Mouse (Mus musculus) MEL (cell line): ENCODE results near the gene Triobp. TPM values are rescaled to one million over a fixed set of nuclear protein-coding genes. Genes with fewer than 3 reads are reported as not detected.
A peak's percentile ranks its signal among the peaks of the same experiment; 100 is the strongest.

Source experiments
- DNase-seq: peaks from one replicate; pipeline ENCODE4 v3.0.0; 2011; ENCODE audit warnings: low read depth, low spot score
- H3K27ac ChIP-seq: 2 replicates; pipeline ENCODE4 v1.5.1; 2012; ENCODE audit warnings: low read depth, mild to moderate bottlenecking, control low read depth, low read length, moderate library complexity; ENCODE audit not compliant: control insufficient read depth
- H3K27me3 ChIP-seq, 2 experiments: fragments of 150-350 bp in 1 of 2; sonication (generic) in 1 of 2; 2 replicates each; pipeline ENCODE4 v1.6.1; 2012; ENCODE audit warnings: low read length in 2 of 2, mild to moderate bottlenecking in 2 of 2, improper control_type of control experiment in 1 of 2, moderate library complexity in 1 of 2; ENCODE audit not compliant: insufficient read depth in 2 of 2, control insufficient read depth in 1 of 2
- H3K36me3 ChIP-seq, 2 experiments: 2 replicates each; pipeline ENCODE4 v1.6.1; 2012 to 2014; ENCODE audit warnings: low read length in 2 of 2, improper control_type of control experiment in 1 of 2, inconsistent platforms in 1 of 2, mild to moderate bottlenecking in 1 of 2; ENCODE audit not compliant: insufficient read depth in 2 of 2, control insufficient read depth in 1 of 2
- H3K4me1 ChIP-seq, 2 experiments: fragments of 150-350 bp in 1 of 2; sonication (generic) in 1 of 2; 2 replicates each; pipeline ENCODE4 v1.6.1; 2012; ENCODE audit warnings: low read length in 2 of 2, improper control_type of control experiment in 1 of 2, mild to moderate bottlenecking in 1 of 2; ENCODE audit not compliant: insufficient read depth in 2 of 2, control insufficient read depth in 1 of 2
- H3K4me3 ChIP-seq, 2 experiments: fragments of 150-350 bp in 1 of 2; sonication (generic) in 1 of 2; 2 replicates each; pipeline ENCODE4 v1.5.1; 2012; ENCODE audit warnings: low read depth in 2 of 2, low read length in 2 of 2, mild to moderate bottlenecking in 2 of 2, moderate library complexity in 2 of 2, control low read depth in 1 of 2, improper control_type of control experiment in 1 of 2; ENCODE audit not compliant: control insufficient read depth in 1 of 2, insufficient read depth in 1 of 2
- H3K79me2 ChIP-seq: 2 replicates; pipeline ENCODE4 v1.6.1; 2012; ENCODE audit warnings: mild to moderate bottlenecking, low read length, moderate library complexity; ENCODE audit not compliant: control insufficient read depth, poor library complexity, insufficient read depth
- H3K9ac ChIP-seq: 2 replicates; pipeline ENCODE4 v1.6.1; 2012; ENCODE audit warnings: low read depth, mild to moderate bottlenecking, control low read depth, low read length, moderate library complexity; ENCODE audit not compliant: control insufficient read depth, poor library complexity, severe bottlenecking
- H3K9me3 ChIP-seq: fragments of 150-350 bp; sonication (generic); replicated peaks from 2 replicates; pipeline ENCODE4 v1.6.1; 2012; ENCODE audit warnings: mild to moderate bottlenecking, low read length, improper control_type of control experiment, moderate library complexity; ENCODE audit not compliant: insufficient read depth
- BHLHE40 ChIP-seq: IDR thresholded peaks from 2 replicates; pipeline ENCODE4 v1.6.1; 2012; ENCODE audit warnings: low read depth, mild to moderate bottlenecking, inconsistent platforms, low read length, improper control_type of control experiment, borderline replicate concordance
- CHD1 ChIP-seq: IDR thresholded peaks from 2 replicates; pipeline ENCODE4 v1.6.1; 2012; ENCODE audit warnings: low read depth, mild to moderate bottlenecking, inconsistent platforms, low read length, improper control_type of control experiment
- CHD2 ChIP-seq: IDR thresholded peaks from 2 replicates; pipeline ENCODE4 v1.6.1; 2011; ENCODE audit warnings: low read length, improper control_type of control experiment
- CTCF ChIP-seq, 3 experiments: IDR thresholded peaks in 2 of 3; conservative IDR thresholded peaks in 1 of 3; 2 replicates each; pipeline ENCODE4 v1.5.1; 2011 to 2012; ENCODE audit warnings: low read length in 3 of 3, low read depth in 2 of 3, mild to moderate bottlenecking in 2 of 3, improper control_type of control experiment in 1 of 3, inconsistent platforms in 1 of 3, mixed read lengths in 1 of 3, moderate library complexity in 1 of 3; ENCODE audit not compliant: control insufficient read depth in 1 of 3, insufficient read depth in 1 of 3, poor library complexity in 1 of 3, severe bottlenecking in 1 of 3
- E2F4 ChIP-seq: IDR thresholded peaks from 2 replicates; pipeline ENCODE4 v1.6.1; 2011; ENCODE audit warnings: low read depth, low read length, improper control_type of control experiment, borderline replicate concordance
- ELF1 ChIP-seq: IDR thresholded peaks from 2 replicates; pipeline ENCODE4 v1.6.1; 2014; ENCODE audit warnings: low read depth, mild to moderate bottlenecking, inconsistent platforms, low read length, improper control_type of control experiment, moderate library complexity
- GATA1 ChIP-seq: IDR thresholded peaks from 2 replicates; pipeline ENCODE4 v1.6.1; 2011; ENCODE audit warnings: low read depth, low read length, improper control_type of control experiment
- JUND ChIP-seq: IDR thresholded peaks from 2 replicates; pipeline ENCODE4 v1.6.1; 2011; ENCODE audit warnings: low read depth, mild to moderate bottlenecking, improper control_type of control experiment, low read length
- KAT2A ChIP-seq: conservative IDR thresholded peaks from 2 replicates; pipeline ENCODE4 v1.6.1; 2012; ENCODE audit warnings: low read depth, low read length, improper control_type of control experiment, inconsistent platforms
- MAFK ChIP-seq: IDR thresholded peaks from 2 replicates; pipeline ENCODE4 v1.6.1; 2011; ENCODE audit warnings: low read depth, mild to moderate bottlenecking, low read length, improper control_type of control experiment, borderline replicate concordance
- MAZ ChIP-seq: IDR thresholded peaks from 2 replicates; pipeline ENCODE4 v1.6.1; 2012; ENCODE audit warnings: low read depth, mild to moderate bottlenecking, inconsistent platforms, low read length, improper control_type of control experiment
- MEF2A ChIP-seq: IDR thresholded peaks from 2 replicates; pipeline ENCODE4 v1.6.1; 2014; ENCODE audit warnings: low read depth, mild to moderate bottlenecking, inconsistent platforms, low read length, improper control_type of control experiment; ENCODE audit not compliant: poor library complexity, insufficient replicate concordance, severe bottlenecking; ENCODE audit errors: extremely low read depth
- NELFE ChIP-seq: IDR thresholded peaks from 2 replicates; pipeline ENCODE4 v1.6.1; 2011; ENCODE audit warnings: low read depth, low read length, improper control_type of control experiment
- POLR2A ChIP-seq, 2 experiments: IDR thresholded peaks; 2 replicates each; pipeline ENCODE4 v1.6.1; 2011 to 2012; ENCODE audit warnings: low read length in 2 of 2, mild to moderate bottlenecking in 2 of 2, control low read depth in 1 of 2, improper control_type of control experiment in 1 of 2, low read depth in 1 of 2, moderate library complexity in 1 of 2; ENCODE audit not compliant: control insufficient read depth in 1 of 2, insufficient read depth in 1 of 2, poor library complexity in 1 of 2
- POLR2AphosphoS2 ChIP-seq: IDR thresholded peaks from 2 replicates; pipeline ENCODE4 v1.6.1; 2011; ENCODE audit warnings: low read length, improper control_type of control experiment
- RCOR1 ChIP-seq: IDR thresholded peaks from 2 replicates; pipeline ENCODE4 v1.6.1; 2012; ENCODE audit warnings: low read depth, mild to moderate bottlenecking, inconsistent platforms, low read length, improper control_type of control experiment
- SIN3A ChIP-seq: IDR thresholded peaks from 2 replicates; pipeline ENCODE4 v1.6.1; 2012; ENCODE audit warnings: low read length, improper control_type of control experiment, inconsistent platforms
- SMC3 ChIP-seq: IDR thresholded peaks from 2 replicates; pipeline ENCODE4 v1.6.1; 2011; ENCODE audit warnings: low read depth, low read length, improper control_type of control experiment
- TCF12 ChIP-seq: IDR thresholded peaks from 2 replicates; pipeline ENCODE4 v1.6.1; 2014; ENCODE audit warnings: low read depth, mild to moderate bottlenecking, inconsistent platforms, low read length, improper control_type of control experiment, moderate library complexity
- UBTF ChIP-seq: IDR thresholded peaks from 2 replicates; pipeline ENCODE4 v1.6.1; 2012; ENCODE audit warnings: low read depth, mild to moderate bottlenecking, inconsistent platforms, low read length, improper control_type of control experiment, moderate library complexity, borderline replicate concordance; ENCODE audit not compliant: insufficient read depth
- USF1 ChIP-seq: IDR thresholded peaks from 2 replicates; pipeline ENCODE4 v1.6.1; 2014; ENCODE audit warnings: low read depth, mild to moderate bottlenecking, inconsistent platforms, low read length, improper control_type of control experiment, moderate library complexity
- ZC3H11A ChIP-seq: IDR thresholded peaks from 2 replicates; pipeline ENCODE4 v1.6.1; 2012; ENCODE audit warnings: low read depth, mild to moderate bottlenecking, inconsistent platforms, low read length, improper control_type of control experiment
- ZKSCAN1 ChIP-seq: IDR thresholded peaks from 2 replicates; pipeline ENCODE4 v1.6.1; 2012; ENCODE audit warnings: low read depth, mild to moderate bottlenecking, inconsistent platforms, low read length, improper control_type of control experiment, moderate library complexity
- ZMIZ1 ChIP-seq: IDR thresholded peaks from 2 replicates; pipeline ENCODE4 v1.6.1; 2012; ENCODE audit warnings: low read depth, mild to moderate bottlenecking, inconsistent platforms, low read length, improper control_type of control experiment, moderate library complexity
- polyA plus RNA-seq, 2 experiments: library from polyadenylated mRNA; stranded (reverse) in 1 of 2; unstranded in 1 of 2; fragments of >175 nt in 1 of 2; fragments of >200 nt in 1 of 2; gene quantifications; 2 replicates each; pipeline versions ENCODE4 v1.2.1 to v1.2.4; 2012; ENCODE audit warnings: low replicate concordance in 2 of 2, low read depth in 1 of 2; ENCODE audit not compliant: insufficient read length in 2 of 2, insufficient read depth in 1 of 2, missing spikeins in 1 of 2
- total RNA-seq: library from RNA; depleted of rRNA; stranded (reverse); fragments of 300-350 nt; gene quantifications from 2 replicates; pipeline ENCODE4 v1.2.3, GENCODE M21; 2012

Triobp gene
- total and polyA plus RNA-seq, 3 experiments, result 18.4 to 31.3 TPM; not detected in 1

DNA sequence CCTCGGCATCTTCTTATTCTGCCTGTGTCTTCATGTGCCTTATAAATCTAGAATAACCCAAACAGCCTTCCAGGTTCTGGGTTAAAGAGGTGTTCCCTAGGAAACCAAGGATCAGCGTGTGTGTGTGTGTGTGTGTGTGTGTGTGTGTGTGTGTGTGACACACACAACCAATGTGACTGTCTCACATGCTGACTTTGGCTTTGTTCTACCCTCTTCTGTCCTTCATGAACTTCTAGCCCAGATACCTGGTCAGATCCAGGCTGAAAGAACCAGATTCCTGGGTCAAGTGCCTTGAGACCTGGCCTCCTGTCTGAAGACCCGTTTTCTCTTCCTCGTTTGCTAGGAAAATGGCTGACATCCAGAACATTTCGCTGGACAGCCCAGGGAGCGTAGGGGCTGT, 94.1 kb downstream of the Triobp start, which contains the start of gene Galr3:
Gene Galr3, plus strand, starts transcription at position 301 of the 400 bp plus-strand sequence.
- Histone ChIP-seq H3K27me3 (no peaks in the 10 kb centered on the region), H3K79me2 (no peaks in the 10 kb centered on the region; the same call in 1 of the 2 replicates), H3K4me3 (peak within 1 kb of the TSS; percentile 71 to 80), H3K9me3 (no peaks in the 10 kb centered on the region), H3K4me1 (peaks cover 0 to 12% of the 10 kb centered on the region in 2 experiments; a peak in 2 of 4 replicates), H3K27ac (peak within 1 kb of the TSS; percentile 44), H3K9ac (peak within 1 kb of the TSS; percentile 75), H3K36me3 (no peaks in the 10 kb centered on the region)
- TF ChIP-seq MAFK (no peak), SIN3A (no peak), MEF2A (no peak), ZC3H11A (no peak), USF1 (no peak), GATA1 (no peak), RCOR1 (no peak), UBTF (no peak), KAT2A (no peak), ZKSCAN1 (no peak)
- peak; percentile 31 for DNase-seq

DNA sequence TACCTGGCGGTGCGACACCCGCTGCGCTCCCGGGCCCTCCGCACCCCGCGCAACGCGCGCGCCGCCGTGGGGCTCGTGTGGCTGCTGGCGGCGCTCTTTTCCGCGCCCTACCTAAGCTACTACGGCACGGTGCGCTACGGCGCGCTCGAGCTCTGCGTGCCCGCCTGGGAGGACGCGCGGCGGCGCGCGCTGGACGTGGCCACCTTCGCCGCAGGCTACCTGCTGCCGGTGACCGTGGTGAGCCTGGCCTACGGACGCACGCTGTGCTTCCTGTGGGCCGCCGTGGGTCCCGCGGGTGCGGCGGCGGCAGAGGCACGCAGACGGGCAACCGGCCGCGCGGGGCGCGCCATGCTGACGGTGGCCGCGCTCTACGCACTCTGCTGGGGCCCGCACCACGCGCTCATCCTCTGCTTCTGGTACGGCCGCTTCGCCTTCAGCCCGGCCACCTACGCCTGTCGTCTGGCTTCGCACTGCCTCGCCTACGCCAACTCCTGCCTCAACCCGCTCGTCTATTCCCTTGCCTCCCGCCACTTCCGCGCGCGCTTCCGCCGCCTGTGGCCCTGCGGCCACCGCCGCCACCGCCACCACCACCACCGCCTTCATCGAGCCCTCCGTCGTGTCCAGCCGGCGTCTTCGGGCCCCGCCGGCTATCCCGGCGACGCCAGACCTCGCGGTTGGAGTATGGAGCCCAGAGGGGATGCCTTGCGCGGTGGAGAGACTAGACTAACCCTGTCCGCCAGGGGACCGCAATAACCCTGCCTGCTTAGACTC, 95.4 kb downstream of the Triobp start:
- TF ChIP-seq UBTF (no peak), JUND (no peak), NELFE (no peak), KAT2A (no peak), ZC3H11A (no peak), POLR2A (IDR thresholded peaks at IDR 0.05; ENCODE audit: control insufficient read depth in 1 of 2, insufficient read depth in 1 of 2, low read depth in 1 of 2, low read length in 2 of 2, poor library complexity in 1 of 2) (no peak), CHD1 (no peak), MAZ (no peak), CTCF (IDR thresholded peaks at IDR 0.05 in 2 of 3, conservative IDR thresholded peaks at IDR 0.05 in 1 of 3; ENCODE audit: control insufficient read depth in 1 of 3, insufficient read depth in 1 of 3, low read depth in 2 of 3, low read length in 3 of 3, poor library complexity in 1 of 3, severe bottlenecking in 1 of 3) (no peak), CHD2 (no peak), POLR2AphosphoS2 (no peak), E2F4 (no peak), ZMIZ1 (no peak), BHLHE40 (no peak), USF1 (no peak), TCF12 (no peak), RCOR1 (no peak), SMC3 (no peak), ELF1 (no peak)
- DNase-seq, result no peak
- H3K79me2 ChIP-seq, result no peaks in the 10 kb centered on the region; the same call in 1 of the 2 replicates
- no peaks in the 10 kb centered on the region for H3K27me3 ChIP-seq
- no peak overlapping the region for H3K4me3 ChIP-seq
- H3K27ac ChIP-seq, result no peak overlapping the region
- no peak overlapping the region for H3K9ac ChIP-seq
- peaks cover 0 to 12% of the 10 kb centered on the region in 2 experiments; a peak in 2 of 4 replicates for H3K4me1 ChIP-seq
- H3K36me3 ChIP-seq, result no peaks in the 10 kb centered on the region
- H3K9me3 ChIP-seq, result no peaks in the 10 kb centered on the region
